Mouse (Mus musculus) adrenal gland, adult 8-10 months (tissue): ENCODE results near the gene Dpep3. TPM values are rescaled to one million over a fixed set of nuclear protein-coding genes. Genes with fewer than 3 reads are reported as not detected.
A peak's percentile ranks its signal among the peaks of the same experiment; 100 is the strongest.

Source experiments
- DNase-seq: peaks from one replicate; pipeline ENCODE4 v3.0.0; 2022
- total RNA-seq, 4 experiments: library from RNA; stranded (reverse); gene quantifications; 2 replicates each; pipeline ENCODE4 v1.2.4; 2022

Dpep3 gene
- total RNA-seq, 4 experiments from 2014 or later = not detected

DNA sequence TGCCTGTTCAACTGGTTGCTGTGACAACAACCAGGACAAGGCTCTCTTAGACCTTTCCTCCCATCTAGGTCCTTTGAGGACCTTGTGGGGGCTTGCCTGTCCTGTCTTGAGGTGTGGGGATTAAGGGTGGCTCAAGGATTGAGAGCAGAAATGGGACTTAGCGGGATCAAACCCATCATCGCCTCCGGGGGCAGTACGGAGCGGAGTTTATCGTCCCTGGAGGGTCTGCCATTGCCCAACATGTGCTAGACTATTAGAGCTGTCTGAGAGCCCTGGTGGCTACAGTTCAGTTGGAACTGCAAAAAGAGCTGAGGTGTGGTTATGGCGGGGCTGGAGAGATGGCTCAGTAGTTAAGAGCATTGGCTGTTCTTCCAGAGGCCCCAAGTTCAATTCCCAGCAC, 3.9 kb downstream of the Dpep3 start:
- DNase-seq = no peak

DNA sequence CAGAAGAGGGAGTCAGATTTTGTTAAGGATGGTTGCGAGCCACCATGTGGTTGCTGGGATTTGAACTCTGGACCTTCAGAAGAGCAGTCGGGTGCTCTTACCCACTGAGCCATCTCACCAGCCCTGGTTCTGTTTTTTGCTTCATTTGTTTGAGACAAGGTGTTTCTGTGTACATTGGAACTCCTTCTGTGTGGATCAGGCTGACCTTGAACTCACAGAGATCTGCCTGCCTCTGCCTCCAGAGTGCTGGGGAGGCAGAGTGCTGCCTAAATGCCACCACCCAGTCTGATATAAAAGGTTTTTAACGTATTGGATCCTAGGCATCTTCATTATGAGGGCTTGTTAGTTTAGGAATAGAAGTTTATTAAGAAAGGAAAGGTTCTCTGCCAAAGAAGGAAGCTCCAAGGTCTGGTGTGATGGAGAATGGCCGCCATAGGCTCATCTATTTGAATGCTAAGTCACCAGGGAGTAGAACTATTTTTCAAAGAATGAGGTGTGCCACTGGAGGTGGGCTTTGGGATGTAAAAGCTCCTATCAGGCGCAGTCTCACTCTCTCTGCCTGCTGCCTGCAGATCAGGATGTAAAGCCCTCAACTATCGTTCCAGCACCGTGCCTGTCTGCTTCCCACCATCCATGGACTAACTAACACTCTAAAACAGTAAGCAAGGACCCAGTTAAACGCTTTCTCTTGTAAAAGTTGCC, 8.1 kb downstream of the Dpep3 start:
- DNase-seq = no peak

GRCm38 (mm10) chr8:105969367-105969766, 9.9 kb downstream of the Dpep3 start:
- DNase-seq = no peak

DNA sequence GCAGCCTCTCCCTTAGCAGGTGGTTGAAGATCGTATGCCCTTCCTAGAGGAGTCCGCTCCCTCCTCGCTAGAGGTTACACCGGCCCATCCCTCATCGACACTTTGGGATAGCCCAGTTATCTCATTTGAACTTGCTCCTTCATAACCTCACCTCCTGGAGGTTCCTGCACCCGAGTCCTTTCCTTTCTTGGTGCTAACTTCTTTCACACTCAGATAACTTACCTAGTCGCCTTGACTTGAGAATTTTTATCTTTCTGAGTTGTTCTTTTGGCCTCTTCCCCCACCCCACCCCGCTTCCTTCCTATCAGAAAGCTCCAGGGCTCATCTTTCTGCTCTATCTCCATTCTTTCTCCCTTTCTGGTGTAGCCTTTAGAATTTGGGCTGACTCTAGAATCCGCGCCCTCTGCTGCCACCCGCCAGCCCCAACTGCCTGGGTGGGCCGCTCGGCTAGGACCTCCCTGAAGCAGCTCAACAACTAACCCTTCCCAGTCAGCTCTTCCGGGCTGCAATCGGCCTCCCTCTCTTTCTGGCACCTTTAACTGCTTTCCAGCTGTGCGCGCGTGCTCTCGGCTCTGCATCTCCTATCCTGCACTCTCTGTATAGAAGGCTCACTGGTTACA, 12.4 kb downstream of the Dpep3 start:
- no peak for DNase-seq

- DNase-seq = peak; percentile 58
These were observed 13.3 kb downstream of the Dpep3 start, which contains the start of gene Slc12a4 for GRCm38 (mm10) chr8:105965905-105966341. TSS of gene Slc12a4 (minus strand) at chr8:105966097.

- DNase-seq = peak; percentile 44
These were observed 13.8 kb downstream of the Dpep3 start for GRCm38 (mm10) chr8:105965266-105965904.

- no peak for DNase-seq
These were observed 14.5 kb downstream of the Dpep3 start for GRCm38 (mm10) chr8:105964506-105965265.

GRCm38 (mm10) chr8:105961536-105961935, 17.7 kb downstream of the Dpep3 start:
- no peak for DNase-seq

DNA sequence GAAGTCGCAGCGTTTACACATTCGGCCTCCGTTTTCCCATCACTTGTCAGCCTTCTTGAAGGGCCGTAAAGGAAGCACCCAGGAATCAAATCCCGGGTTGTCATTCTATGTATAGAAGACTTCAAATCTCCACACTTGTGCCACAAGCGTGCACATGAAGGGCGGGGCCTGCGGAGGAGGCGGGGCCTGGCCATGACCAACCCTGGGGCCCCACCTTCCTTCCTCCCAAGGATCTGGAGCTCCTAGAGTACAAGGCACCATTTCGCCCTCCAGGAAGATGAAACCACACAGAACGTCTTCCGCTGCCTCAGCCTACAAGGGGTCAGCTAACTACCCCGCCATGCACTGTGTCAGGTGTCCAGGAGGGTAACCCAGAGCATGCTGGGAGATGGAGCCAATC, 18.1 kb downstream of the Dpep3 start:
- DNase-seq = no peak

DNA sequence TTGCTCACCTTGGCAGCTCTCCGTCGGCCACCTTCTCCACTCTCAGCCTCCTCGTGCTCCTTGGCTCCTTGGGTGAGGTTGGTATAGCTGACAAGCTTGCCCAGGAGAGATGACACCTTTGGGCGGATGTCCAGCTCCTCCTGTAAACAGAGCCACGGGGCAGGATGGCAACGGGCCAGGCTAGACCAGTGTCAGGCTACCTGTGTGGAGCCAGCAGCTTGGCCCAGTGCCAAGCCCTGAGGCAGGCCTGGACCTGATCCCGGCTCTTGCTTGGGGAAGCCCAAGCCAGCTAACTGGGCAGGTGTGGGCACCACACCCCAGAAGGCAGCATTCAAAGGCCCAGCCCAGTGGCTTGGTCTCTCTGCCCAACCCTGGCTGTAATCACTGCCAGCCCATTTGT, 19.9 kb downstream of the Dpep3 start:
- no peak for DNase-seq

- DNase-seq = no peak
These were observed 21.4 kb downstream of the Dpep3 start for GRCm38 (mm10) chr8:105957813-105958212.

- DNase-seq = no peak
These were observed 22.7 kb downstream of the Dpep3 start for GRCm38 (mm10) chr8:105956556-105956955.

GRCm38 (mm10) chr8:105951057-105951659, 28.1 kb downstream of the Dpep3 start:
- DNase-seq = no peak

DNA sequence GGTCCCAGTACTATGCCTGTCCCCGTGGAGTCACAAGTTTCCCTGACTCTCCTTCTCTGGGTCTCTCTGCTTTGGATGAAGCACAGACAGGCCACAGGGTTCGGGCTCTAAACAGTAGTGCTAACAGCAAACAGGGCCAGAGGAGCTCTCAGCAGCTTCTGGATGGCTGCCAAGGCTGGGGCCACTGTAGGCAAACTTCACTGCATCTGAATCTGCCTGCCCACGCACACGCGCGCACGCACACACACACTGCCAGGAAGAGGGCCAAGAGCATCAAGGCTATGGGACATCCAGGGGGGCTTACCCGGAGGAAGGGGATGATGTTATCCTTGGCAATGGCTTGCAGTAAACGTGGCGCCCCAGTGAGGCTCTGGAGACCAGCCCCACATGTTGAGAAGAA, 29.9 kb downstream of the Dpep3 start:
- DNase-seq = no peak

DNA sequence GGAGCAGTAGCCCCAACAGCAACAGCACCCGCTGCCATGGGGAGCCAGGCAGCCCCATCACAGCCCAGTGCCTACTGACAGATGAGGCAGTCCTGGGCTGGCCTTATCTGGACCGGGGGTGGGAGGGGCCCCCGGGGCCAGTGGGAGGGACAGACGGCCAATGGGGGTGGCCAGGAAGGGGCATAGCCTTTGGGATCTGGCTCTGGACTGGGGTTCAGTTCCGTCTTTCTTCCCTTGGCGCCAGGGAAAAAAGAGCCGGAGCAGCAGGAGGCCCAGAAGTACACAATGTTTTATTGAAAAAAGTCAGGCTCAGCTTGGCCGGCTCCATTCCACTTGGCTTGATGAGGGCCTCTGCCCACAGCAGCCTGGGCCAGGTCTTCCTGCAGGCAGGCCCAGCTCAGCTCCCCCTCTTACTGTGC, 35.9 kb downstream of the Dpep3 start, which contains the start of gene Lcat:
Gene Lcat, minus strand, starts transcription at position 62 of the 419 bp plus-strand sequence.
- no peak for DNase-seq

GRCm38 (mm10) chr8:105942542-105942941, 36.7 kb downstream of the Dpep3 start:
- no peak for DNase-seq

- DNase-seq = no peak
These were observed 37.2 kb downstream of the Dpep3 start for GRCm38 (mm10) chr8:105942026-105942425.

GRCm38 (mm10) chr8:105938306-105938669, 40.9 kb downstream of the Dpep3 start, which contains the start of gene Psmb10:
TSS of gene Psmb10 (minus strand) at chr8:105938444.
- DNase-seq = peak; percentile 52

- DNase-seq = peak; percentile 55
These were observed 41.5 kb downstream of the Dpep3 start for GRCm38 (mm10) chr8:105937496-105938305.

DNA sequence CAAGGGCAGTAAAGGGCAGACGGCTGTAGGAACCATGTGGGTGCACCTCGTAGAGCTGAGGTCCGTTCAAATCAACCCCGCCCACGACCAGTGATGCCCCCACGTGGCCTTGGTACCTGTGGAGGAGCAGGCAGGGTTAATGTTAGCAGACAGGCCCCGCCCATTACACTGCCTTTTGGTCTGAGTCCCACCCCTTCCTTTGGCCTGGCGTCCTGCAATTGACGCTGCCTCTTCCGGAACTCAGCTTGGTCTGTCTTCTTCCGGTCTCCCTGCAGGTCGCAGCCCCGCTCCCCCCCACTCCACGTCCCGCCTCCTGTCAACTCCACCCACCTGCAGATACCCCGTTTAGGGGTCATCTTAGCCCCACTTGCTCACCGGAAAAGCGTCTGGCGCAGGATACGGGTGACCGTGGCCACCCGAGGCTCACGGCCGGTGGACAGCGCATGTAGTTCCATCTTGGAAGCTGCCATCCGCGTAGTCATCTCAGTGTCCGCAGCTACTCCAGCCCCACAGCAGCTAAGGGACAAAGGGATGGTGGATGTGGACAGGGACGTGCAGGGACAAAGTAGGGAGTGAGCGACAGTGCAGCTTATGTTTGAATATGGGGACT, 42.3 kb downstream of the Dpep3 start:
- DNase-seq = peak; percentile 93
